Mouse (Mus musculus): ENCODE data around the gene Xbp1. TPM values are rescaled to one million over a fixed set of nuclear protein-coding genes. Genes with fewer than 3 reads are reported as not detected.

The Xbp1 gene
- polyA plus RNA-seq, 2 experiments from 2014 or later, result 52.4 to 55.6 TPM

DNA sequence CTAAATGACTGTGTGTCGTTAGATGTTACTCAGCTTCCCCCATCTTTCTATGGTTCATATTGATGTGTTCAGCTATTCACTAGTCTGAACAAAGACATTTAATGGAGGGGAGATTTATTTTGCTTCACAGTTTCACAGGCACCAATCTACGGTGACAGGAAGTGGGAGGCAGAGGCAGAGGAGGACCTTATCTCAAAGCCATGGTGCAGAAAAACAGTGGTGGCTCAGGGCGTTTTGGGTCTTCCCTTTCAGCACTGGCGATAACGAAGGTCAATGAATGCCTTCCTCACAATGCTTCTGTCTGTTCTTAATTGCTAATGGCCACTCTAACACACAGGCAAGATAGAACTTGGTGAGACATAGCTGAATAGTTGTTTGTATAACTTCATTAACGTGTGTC is 54.6 kb downstream of the Xbp1 start:
- ATAC-seq, result no peak

Other genes starting within 250 kb of the Xbp1 start
- gene Znrf3, start 75.8 kb upstream of the Xbp1 start, polyA plus RNA-seq (2017; shearing (Covaris generic)), result 10 to 100 TPM; 12.0 to 18.3 TPM
- gene Ccdc117, start 21.5 kb downstream of the Xbp1 start, polyA plus RNA-seq (2017; shearing (Covaris generic)), result 1 to 10 TPM; 3.5 to 4.2 TPM
- gene Ankrd36, start 49.0 kb downstream of the Xbp1 start, polyA plus RNA-seq (2017; shearing (Covaris generic)), result not detected
- gene Mrps24, start 195.0 kb downstream of the Xbp1 start, polyA plus RNA-seq (2017; shearing (Covaris generic)), result 10 to 100 TPM; 66.0 to 69.2 TPM
- 1 to 10 TPM; 3.7 to 6.1 TPM for gene Urgcp, start 241.7 kb downstream of the Xbp1 start, polyA plus RNA-seq (2017; shearing (Covaris generic))

Data from activated CD4-positive, CD25-positive, alpha-beta regulatory T cell, adult 4 months (primary cell).